Mouse (Mus musculus): ENCODE data around the gene Dennd1b. TPM values are rescaled to one million over a fixed set of nuclear protein-coding genes. Genes with fewer than 3 reads are reported as not detected.

Gene Dennd1b
- total RNA-seq, 2 experiments from 2014 or later, result 22.2 to 23.5 TPM

- intact Hi-C loops (cut with DNase I), result loop anchor here (5.0 kb wide), 4 partner anchors 48 to 197 kb away; no protein-coding TSS in a partner anchor
- DNase-seq, result no peak
Measured at GRCm38 (mm10) chr1:138959903-138960483, 3.2 kb upstream of the Dennd1b start.

- intact Hi-C loops (cut with DNase I), result loop anchor here (2.0 to 5.0 kb wide), 6 partner anchors 20 to 195 kb away; no protein-coding TSS in a partner anchor
- DNase-seq, result no peak
Measured at GRCm38 (mm10) chr1:138962266-138963101, 751 bp upstream of the Dennd1b start.

- DNase-seq, result peak in 1 of 2 experiments; percentile 60
Measured at GRCm38 (mm10) chr1:138963868-138964458, 728 bp downstream of the Dennd1b start.

GRCm38 (mm10) chr1:138965069-138965468 is 1.8 kb downstream of the Dennd1b start:
- no peak for DNase-seq
- intact Hi-C loops (cut with DNase I), result no loop called here

More at GRCm38 (mm10) chr1:138963868-138964458, 728 bp downstream of the Dennd1b start:
- intact Hi-C loops (cut with DNase I), result loop anchor here (2.0 to 5.0 kb wide), 6 partner anchors 19 to 193 kb away; no protein-coding TSS in a partner anchor

- intact Hi-C loops (cut with DNase I), result no loop called here
- DNase-seq, result no peak
Measured at GRCm38 (mm10) chr1:138965511-138965910, 2.3 kb downstream of the Dennd1b start.

DNA sequence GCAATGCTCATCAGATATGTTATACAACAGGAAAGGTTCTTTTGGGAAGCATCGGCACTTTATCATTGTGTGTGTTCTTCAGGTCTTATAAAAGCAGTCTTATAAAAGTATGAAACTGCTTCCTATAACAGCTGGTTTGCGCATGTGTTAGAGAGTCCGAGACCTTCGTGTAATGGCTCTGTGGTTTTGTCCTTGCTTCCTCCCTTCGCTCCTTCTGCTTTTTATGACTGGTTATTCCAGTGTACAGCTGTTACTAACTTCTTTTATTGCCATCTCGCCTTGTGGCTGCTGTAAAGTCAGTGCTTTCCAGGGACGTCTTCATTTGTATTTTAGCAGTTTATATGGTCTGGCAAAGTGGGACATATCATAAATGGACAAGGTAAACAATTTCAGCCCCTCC is 4.2 kb downstream of the Dennd1b start:
- no peak for DNase-seq
- intact Hi-C loops (cut with DNase I), result no loop called here

- intact Hi-C loops (cut with DNase I), result no loop called here
- DNase-seq, result no peak
Measured at GRCm38 (mm10) chr1:138970053-138970452, 6.8 kb downstream of the Dennd1b start.

GRCm38 (mm10) chr1:138973541-138974224 is 10.4 kb downstream of the Dennd1b start:
- intact Hi-C loops (cut with DNase I), result no loop called here
- DNase-seq, result no peak

DNA sequence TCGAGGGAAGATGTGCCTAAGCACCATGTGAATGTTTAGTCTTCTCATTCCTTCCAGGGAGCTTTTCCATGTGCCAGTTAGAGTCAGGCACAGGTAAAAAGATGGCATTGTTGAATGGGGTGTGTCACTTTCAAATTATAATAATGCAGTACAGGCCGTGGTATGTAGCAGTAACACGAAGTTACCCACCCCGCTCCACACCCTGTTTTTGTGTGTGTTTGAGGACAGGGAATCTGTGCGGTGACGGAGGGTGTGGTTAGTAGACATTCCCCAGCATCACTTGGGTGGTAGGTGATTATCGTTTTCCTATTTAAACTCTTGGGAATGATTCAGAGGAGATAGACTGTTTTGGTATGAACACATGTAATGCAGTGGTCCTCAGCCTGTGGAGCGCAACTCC is 11.6 kb downstream of the Dennd1b start:
- DNase-seq, result no peak
- intact Hi-C loops (cut with DNase I), result no loop called here

DNA sequence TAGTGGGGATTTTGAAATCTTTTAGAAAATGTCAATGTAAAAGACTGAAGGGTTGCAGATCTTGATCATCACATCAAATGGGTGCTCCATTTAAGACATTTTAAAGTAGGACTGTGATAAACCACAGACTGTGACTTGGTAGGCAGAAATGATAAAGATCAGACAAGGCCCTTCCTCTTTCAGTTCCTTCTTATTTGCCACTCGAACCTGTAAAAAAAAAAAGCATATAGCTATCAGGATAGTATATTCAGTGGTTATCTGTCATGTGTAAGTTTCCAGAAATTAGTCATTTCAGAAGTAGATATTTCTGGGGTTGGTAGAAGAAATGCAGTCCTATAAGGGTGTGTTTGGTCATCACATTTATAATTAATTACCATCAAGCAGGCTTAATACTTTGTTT is 12.7 kb downstream of the Dennd1b start:
- intact Hi-C loops (cut with DNase I), result no loop called here
- no peak for DNase-seq

- intact Hi-C loops (cut with DNase I), result loop anchor here (2.0 kb wide), 1 partner anchor 19 kb away; the partner anchor contains the start of gene Dennd1b
- peak; percentile 40 to 49 for DNase-seq
Measured at GRCm38 (mm10) chr1:138982203-138982602, 19.0 kb downstream of the Dennd1b start.

- peak in 1 of 2 experiments; percentile 16 for DNase-seq
Measured at GRCm38 (mm10) chr1:138982611-138983010, 19.4 kb downstream of the Dennd1b start.

GRCm38 (mm10) chr1:138983064-138983463 is 19.8 kb downstream of the Dennd1b start:
- no peak for DNase-seq
- intact Hi-C loops (cut with DNase I), result loop anchor here (2.0 kb wide), 1 partner anchor 20 kb away; the partner anchor contains the start of gene Dennd1b

More at GRCm38 (mm10) chr1:138982611-138983010, 19.4 kb downstream of the Dennd1b start:
- intact Hi-C loops (cut with DNase I), result loop anchor here (2.0 kb wide), 1 partner anchor 20 kb away; the partner anchor contains the start of gene Dennd1b

DNA sequence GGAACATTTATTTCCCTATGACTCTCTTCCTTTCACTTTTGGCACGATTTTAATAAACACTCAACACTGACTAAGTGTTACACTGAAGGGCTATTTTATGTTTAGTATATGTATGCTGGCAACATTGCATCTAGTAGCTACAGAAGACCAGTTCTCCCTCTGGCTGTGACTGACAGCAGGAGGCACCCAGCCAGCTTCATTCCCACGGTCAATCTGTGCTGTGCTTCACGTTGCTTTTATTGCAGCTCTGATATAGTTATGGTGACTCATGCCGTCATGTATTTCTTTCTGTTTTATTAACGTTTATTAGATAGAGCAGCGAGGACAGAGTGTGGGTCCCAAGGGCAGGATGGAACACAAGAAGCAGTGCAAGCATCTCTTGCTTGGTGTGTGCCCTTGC is 20.2 kb downstream of the Dennd1b start:
- peak in 1 of 2 experiments; percentile 37 for DNase-seq
- intact Hi-C loops (cut with DNase I), result loop anchor here (2.0 kb wide), 1 partner anchor 21 kb away; the partner anchor contains the start of gene Dennd1b

DNA sequence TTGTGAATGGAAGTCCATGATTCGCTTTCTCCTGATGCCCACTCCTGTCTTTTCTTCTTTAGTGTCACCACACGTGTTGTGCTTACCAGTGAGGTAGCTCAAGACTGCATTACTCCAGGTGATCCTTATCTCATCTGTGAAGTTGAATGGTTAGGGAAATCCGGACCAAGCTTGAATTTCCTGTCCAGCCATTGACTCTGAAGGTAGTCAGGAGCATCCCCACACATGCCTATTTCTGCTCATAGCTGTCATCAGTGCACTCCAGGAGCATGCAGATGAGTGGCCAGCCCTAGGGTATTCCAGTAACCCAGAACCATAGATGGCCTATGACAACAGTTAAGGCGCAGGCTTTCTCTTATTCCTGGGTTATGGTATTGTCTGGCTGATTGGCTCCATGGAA is 20.9 kb downstream of the Dennd1b start:
- no peak for DNase-seq
- intact Hi-C loops (cut with DNase I), result no loop called here

DNA sequence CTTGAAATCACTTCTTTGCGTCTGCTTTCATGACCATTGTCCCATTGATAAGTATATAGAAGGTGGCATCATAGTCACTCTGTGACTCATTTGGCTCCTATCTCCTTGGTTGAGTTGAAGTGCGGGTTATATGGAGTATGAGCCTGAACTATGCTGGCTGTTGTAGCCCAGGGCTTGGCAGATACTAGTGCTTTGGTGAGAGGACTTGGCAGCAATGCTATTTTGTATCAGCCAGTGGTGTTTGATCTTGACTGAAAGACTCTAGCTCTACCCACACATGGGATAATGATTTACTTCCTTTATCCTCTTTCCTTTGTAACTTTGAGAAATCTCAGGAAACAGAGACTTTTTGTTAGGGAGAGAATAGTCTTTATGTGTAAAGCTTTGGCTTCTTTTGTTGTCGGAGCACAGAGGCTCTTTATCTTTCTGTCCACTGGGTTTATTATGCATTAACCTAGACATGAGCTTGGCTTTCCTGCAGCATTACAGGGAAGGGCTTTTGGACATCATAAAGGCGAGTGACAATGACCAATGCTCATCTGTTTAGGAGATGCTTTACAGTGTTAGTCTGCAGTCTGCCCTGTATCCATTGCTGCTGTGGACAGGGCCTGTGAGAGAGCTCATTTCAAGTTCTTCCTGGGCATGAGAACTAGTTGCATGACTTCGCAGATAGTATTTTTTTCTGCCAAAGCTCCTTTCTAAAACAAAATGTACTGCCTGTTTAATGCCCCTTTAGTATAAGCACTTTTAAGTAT is 29.3 kb downstream of the Dennd1b start:
- intact Hi-C loops (cut with DNase I), result no loop called here
- DNase-seq, result no peak

DNA sequence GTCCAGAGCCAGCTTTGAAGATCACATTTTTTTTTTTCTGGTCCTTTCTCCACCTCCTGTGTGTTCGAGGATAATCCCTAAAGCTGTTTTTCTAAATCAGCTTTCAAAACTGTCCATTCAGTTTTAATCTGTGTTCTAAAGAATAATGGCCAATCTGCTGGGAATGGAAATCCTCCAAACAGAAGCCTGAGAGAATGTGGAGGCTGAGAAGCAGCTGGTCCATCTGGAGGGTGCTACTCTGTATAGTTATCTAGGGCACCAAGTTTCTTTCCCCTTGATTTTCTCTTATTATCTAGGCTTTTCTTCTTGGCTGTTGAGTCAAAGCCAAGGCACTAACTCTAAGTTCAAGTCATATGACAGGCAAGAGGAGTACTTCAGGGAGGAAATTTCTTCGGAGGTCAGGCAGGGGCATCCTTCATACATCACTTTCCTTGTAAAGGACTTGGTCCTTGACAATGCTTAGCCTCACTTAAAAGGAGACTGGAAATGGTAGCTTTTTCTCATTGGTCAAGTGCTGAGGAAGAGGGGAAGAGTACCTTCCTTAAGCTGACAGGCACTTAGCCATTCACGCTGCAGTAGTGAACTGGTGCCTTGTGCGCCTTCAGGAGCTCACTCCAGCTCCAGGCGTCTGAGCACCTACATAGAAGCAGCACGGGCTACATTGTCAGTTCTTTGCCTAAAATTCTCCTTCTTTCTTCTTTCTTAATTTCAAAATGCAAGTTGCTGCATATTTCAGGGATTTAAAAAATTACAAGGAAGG is 32.6 kb downstream of the Dennd1b start:
- DNase-seq, result no peak
- intact Hi-C loops (cut with DNase I), result no loop called here

DNA sequence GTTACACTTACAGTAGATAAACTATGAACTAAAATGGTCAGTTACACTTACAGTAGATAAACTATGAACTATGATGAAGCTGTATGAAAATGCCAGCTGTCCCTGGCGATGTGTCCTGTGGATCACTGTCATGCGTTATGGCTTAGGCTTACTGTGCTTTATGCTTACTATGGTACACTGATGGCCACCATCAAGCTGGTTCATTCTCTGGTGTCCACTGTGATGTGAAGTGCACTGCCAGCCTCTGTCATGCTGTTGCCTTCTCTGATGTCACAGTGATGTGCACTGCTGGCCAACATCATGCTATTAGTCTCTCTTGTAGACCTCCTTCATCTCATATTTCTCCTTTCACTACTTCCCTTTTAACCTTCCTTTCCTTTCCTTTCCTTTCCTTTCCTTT is 33.4 kb downstream of the Dennd1b start:
- intact Hi-C loops (cut with DNase I), result no loop called here
- DNase-seq, result no peak

Data from heart, postnatal 14 days (tissue).